Mouse (Mus musculus): ENCODE measurements around the gene Slc39a1. TPM values are rescaled to one million over a fixed set of nuclear protein-coding genes. Genes with fewer than 3 reads are reported as not detected.
"Not testable (repeated sequence)": the region's sequence is repeated elsewhere in the genome, so short reads cannot be mapped to it uniquely, and the experiment has no call there.

Slc39a1 gene
- total RNA-seq, 2 experiments from 2014 or later = 38.9 to 40.7 TPM

DNA sequence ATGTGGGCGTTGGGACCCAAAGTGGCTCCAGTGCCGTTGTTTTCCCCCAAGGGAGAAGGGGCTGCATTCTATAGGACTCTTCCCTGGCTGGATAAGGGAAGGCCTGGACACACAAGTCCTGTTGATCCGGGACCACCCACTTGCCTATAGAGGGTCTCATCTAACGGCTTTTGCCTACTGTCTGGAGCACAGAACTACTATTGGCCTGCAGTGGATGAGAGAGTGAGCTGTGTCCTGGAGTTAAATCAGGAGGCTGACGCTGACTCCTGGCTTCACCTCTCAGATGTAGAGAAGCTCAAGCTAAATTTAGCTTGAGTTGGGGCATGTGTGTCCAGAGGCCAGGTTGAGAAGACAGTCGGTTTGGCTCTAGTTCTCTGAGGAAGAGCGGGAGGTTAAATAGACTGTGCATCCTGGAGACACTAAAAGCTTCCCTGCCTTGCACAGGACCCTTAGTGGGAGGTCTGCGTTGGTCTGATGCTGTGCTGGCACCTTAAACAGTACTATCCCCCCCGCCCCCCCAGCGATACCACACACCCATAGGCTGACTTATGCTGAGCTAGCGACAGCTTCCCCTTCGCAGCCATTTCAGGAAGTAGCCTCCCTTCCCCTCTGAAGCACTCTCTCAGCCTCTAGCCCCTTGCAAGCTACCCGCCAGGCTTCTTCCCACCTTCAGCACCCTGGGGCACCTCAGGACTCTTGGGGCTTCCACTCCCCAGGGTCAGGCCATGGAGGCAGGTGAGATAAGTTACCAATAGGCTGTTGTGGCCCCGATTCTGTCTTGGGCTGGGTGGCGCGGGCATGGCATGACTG lies 18.2 kb downstream of the Slc39a1 start:
- peak; percentile 77 for DNase-seq (ENCODE audit: low spot score)

GRCm38 (mm10) chr3:90266901-90267775 lies 19.2 kb downstream of the Slc39a1 start:
- no peak for DNase-seq (ENCODE audit: low spot score)

DNA sequence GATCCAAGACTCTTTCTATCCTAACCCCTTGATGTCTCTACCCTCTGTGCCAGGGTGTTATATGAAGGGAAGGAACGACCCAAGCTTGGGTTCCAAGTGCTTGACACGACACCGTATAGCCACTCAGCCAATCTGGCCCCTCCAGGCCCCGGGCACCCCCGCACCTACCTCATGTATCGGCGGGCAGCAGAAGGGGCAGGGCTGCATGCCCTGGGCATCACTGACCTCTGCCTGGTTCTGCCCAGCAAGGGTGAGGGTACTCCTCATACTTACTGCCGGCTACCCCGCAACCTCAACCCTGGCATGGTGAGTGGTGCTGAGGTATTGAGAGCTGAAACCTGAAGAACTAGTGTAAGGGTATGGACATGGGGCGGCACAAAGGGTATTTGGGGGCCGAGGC lies 20.2 kb downstream of the Slc39a1 start:
- DNase-seq (ENCODE audit: low spot score) = no peak

DNA sequence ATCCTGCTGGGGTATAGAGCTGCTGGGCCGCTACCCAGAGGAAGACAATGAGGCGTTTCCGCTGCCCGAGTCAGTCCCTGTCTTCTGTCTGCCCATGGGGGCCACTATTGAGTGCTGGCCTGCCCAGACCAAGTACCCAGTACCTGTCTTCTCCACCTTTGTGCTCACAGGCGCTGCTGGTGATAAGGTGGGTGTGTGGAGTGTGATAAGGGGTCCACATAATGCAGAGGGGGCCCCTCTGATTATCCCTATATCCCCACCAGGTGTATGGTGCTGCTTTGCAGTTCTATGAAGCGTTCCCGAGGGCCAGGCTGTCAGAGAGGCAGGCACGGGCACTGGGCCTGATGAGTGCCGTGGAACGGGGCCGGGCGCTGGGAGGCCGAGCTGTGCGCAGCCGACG lies 21.0 kb downstream of the Slc39a1 start:
- no peak for DNase-seq (ENCODE audit: low spot score)

GRCm38 (mm10) chr3:90270784-90271183 lies 22.8 kb downstream of the Slc39a1 start:
- no peak for DNase-seq (ENCODE audit: low spot score)

DNA sequence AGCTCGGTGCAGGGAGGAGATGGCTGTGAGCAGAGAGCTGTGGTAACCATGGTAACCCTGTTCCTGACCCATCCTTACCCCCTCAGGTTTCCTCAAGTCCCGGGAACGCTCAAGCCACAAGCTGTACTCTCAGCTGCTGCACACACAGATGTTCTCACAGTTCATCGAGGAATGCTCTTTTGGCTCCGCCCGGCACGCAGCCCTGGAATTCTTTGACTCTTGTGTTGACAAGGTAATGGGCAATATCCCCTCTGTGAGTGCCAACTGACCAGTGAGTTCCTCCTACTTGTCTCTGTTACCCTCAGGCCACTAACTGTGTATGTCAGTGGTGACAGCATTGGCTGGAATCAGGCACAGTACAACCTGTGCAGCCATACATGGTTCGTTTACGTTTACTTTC lies 24.2 kb downstream of the Slc39a1 start:
- no peak for DNase-seq (ENCODE audit: low spot score)

DNA sequence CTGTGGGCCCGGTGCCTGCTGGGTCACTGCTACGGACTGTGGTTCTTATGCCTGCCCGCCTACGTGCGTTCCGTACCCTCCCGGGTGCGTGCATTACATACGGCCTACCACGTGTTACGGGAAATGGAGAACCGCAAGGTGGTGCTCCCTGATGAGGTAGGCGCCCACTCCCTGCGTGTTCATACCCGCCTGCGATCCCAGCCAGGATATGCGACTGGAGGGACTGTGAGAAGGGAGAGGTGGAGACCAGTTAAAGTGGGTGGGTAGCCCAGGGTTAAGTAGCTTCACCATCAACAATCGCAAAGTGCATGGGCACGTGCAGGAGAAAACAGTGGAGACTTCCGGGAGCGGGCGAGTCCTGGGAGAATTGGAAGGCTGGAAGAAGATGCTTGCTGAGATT lies 25.9 kb downstream of the Slc39a1 start:
- DNase-seq (ENCODE audit: low spot score) = no peak

DNA sequence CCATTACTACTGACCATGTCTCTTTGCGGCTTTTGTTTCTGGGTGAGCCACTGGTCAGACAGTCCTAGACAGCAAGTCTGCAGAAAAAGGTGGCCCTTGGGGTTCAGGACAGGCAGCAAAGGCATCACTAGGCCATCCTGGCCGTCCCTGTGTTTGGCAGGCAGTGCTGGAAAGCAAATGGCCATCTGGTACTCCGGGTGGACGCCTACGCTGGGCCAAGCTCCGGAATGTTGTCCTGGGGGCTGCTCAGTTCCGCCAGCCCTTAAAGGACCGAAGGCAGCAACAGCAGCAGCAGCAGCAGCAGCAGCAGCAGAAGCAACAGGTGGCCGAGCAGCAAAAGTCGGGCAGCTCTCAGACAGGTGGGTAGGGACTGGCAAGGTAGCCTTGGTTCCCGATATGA lies 27.3 kb downstream of the Slc39a1 start:
- no peak for DNase-seq (ENCODE audit: low spot score)

GRCm38 (mm10) chr3:90276858-90277257 lies 28.9 kb downstream of the Slc39a1 start:
- DNase-seq (ENCODE audit: low spot score) = no peak

GRCm38 (mm10) chr3:90277793-90278192 lies 29.8 kb downstream of the Slc39a1 start:
- DNase-seq (ENCODE audit: low spot score) = no peak

GRCm38 (mm10) chr3:90278211-90278610 lies 30.2 kb downstream of the Slc39a1 start:
- DNase-seq (ENCODE audit: low spot score) = no peak

DNA sequence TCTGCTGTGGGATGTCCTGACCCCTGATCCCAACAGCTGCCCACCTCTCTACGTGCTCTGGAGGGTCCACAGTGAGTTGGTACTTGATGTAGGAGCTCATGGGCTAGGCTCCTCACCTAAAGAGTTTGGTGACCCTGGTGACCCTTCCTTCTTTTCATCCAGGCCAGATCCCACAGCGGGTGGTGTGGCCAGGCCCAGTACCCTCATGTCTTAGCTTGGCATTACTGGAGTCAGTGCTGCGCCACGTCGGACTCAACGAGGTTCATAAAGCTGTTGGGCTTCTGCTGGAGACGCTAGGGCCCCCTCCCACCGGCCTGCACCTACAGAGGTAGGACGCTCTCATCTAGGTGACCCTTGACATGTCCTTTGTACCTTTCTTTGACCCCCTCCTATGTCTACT lies 31.2 kb downstream of the Slc39a1 start:
- no peak for DNase-seq (ENCODE audit: low spot score)

DNA sequence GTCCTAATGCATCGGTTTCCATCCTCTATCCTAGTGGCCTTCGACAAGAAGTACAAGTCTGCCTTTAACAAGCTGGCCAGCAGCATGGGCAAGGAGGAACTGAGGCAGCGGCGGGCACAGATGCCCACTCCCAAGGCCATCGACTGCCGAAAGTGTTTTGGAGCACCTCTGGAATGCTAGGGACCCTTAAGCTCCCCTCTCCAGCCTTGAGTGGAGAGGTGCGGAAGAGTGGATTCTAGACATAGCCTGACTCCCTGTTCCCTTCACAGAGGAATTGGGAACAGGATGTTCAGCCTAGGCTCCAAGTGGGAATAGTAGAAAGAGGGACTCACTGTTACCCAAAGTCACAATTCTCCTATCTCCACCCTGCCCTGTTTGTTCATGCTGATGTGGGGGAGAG lies 31.8 kb downstream of the Slc39a1 start:
- no peak for DNase-seq (ENCODE audit: low spot score)

GRCm38 (mm10) chr3:90280708-90281107 lies 32.7 kb downstream of the Slc39a1 start:
- no peak for DNase-seq (ENCODE audit: low spot score)

GRCm38 (mm10) chr3:90284150-90284549 lies 36.2 kb downstream of the Slc39a1 start:
- DNase-seq (ENCODE audit: low spot score) = no peak

- not testable (repeated sequence) for DNase-seq (ENCODE audit: low spot score)
Observed at GRCm38 (mm10) chr3:90289403-90289802, 41.4 kb downstream of the Slc39a1 start.

DNA sequence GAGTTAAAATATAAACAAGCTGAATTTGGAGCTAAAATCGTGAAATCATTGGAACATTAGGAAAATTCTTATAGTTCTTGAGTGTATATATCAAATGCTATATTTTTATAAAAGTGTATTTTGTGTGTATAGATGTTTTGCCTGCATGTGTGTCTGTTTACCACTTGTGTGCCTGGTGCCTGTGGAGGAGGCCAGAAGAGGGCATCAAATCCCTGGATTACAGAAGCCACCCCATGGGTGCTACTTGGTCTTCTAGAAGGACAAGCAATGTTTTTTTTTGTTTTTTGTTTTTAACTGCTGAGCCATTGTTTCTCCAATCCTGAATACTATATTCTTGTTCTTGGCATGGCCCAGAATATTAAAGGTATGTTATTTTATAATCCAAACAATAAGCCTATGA lies 42.6 kb downstream of the Slc39a1 start:
- no peak for DNase-seq (ENCODE audit: low spot score)

- DNase-seq (ENCODE audit: low spot score) = no peak
Observed at GRCm38 (mm10) chr3:90291982-90292344, 44.0 kb downstream of the Slc39a1 start.

- DNase-seq (ENCODE audit: low spot score) = peak; percentile 100
Observed at GRCm38 (mm10) chr3:90292345-90293275, 44.6 kb downstream of the Slc39a1 start, which contains the start of gene Gatad2b. Gatad2b (plus strand) TSS chr3:90293178.

DNA sequence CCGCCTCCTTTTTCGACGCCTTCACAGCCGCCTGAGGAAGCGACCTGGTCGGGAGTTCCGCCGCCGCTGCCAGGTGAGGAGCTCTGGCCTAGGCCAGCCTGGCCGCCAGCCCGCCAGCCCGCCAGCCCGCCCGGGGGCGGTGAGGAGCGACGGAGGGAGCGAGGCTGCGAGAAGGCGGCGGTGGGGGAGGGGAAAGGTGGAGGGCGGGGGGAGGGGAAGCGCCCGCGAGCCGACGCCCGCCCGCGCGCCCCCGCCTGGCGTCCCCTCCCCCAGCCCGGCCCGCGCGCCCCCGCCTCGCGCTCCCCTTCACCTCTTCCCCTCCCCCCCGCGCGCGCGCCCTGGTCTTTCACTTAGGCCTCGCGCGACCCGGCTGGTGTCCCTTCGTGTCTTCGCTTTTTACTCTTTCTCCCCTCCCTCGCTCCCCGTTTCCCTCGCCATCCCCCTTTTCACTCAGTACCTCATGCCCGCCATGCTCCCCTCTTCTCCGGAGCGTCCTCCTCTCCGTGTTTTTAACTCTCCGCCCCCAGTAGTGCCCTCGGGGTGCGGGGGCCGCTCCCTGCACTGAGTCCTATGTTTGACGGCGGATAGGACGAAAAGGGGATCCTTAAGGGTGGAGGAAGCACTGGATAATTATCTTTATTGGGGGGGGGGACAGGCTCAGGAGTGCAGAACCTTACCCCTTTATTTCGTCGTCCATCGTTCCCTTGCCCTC lies 45.5 kb downstream of the Slc39a1 start:
- DNase-seq (ENCODE audit: low spot score) = peak; percentile 33

GRCm38 (mm10) chr3:90294064-90294440 lies 46.1 kb downstream of the Slc39a1 start:
- no peak for DNase-seq (ENCODE audit: low spot score)

Measured in gastrocnemius, adult 18-20 months (tissue).